11 mouse cellular contexts compared by ENCODE assay signal in the genomic region with DNA sequence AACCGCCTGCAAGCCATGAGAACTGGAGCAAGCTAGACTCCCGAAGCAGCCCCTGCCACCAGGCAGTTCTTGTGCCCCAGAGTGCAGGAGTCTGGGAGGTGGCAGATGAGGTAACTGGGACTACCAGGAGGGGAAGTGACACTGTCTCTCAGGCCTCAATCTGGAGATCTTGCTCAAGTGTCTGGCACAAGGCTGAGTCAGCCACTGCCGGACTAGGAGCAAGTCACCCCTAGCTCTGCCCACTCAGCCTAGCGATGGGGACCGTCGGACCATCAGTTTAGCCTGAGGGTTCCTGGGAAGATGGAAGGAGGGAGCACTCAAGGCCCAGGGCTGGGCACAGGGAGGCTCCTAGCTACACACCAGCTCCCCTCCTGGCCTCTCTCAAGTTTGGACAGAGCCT. TPM values are rescaled to one million over a fixed set of nuclear protein-coding genes. Genes with fewer than 3 reads are reported as not detected.
DNase-seq lines count a peak whose midpoint lies in the region; ATAC-seq lines count a peak whose summit lies in the region.
"Had no signal": no experiment of that assay in that cellular context is flagged by ENCODE, and none has a peak within 500 bp of the region (broad histone marks: within the 10 kb centered on the region; RNA-seq: fewer than 3 reads in every experiment).

No protein-coding gene starts in this region.

- peaks cover 8% of the 10 kb centered on the region for H3K4me1 ChIP-seq in liver, embryonic 12.5 days
- no peaks in the 10 kb centered on the region for H3K4me1 ChIP-seq in liver, embryonic 11.5 days (replicated peaks; ENCODE audit: control insufficient read depth, insufficient read depth, low read length)
- H3K4me1 ChIP-seq in embryonic facial prominence, embryonic 10.5 days: peaks cover 13% of the 10 kb centered on the region
- peaks cover 15% of the 10 kb centered on the region; the same call in 1 of the 2 replicates for H3K4me1 ChIP-seq in limb, embryonic 13.5 days
- H3K4me1 ChIP-seq in kidney, embryonic 14.5 days (ENCODE audit: control insufficient read depth, insufficient read depth, low read length): no peaks in the 10 kb centered on the region

- DNase-seq in liver, embryonic 11.5 days (ENCODE audit: low spot score): no peak
- no peak for DNase-seq in embryonic facial prominence, embryonic 10.5 days (ENCODE audit: low spot score)
- peak; percentile 40 for DNase-seq in retina, postnatal 1 day
- no peak for DNase-seq in cerebellum, adult 9-10 months
- DNase-seq: embryo, embryonic 11 days; heart, postnatal 10 days; kidney, postnatal 10 days; lung, embryonic 14.5 days had no signal

- no peak overlapping the region for H3K4me3 ChIP-seq in liver, embryonic 12.5 days
- H3K4me3 ChIP-seq in liver, embryonic 11.5 days (ENCODE audit: low read depth, low read length): no peak overlapping the region
- no peak overlapping the region for H3K4me3 ChIP-seq in embryonic facial prominence, embryonic 10.5 days
- no peak overlapping the region for H3K4me3 ChIP-seq in limb, embryonic 13.5 days
- no peak overlapping the region for H3K4me3 ChIP-seq in kidney, embryonic 14.5 days (ENCODE audit: low read length)

- peak; percentile 32; the same call in 1 of the 2 replicates for ATAC-seq in liver, embryonic 12.5 days
- ATAC-seq in liver, embryonic 11.5 days (replicated peaks; ENCODE audit: low FRiP score): no peak
- ATAC-seq in limb, embryonic 13.5 days (ENCODE audit: low FRiP score, low read depth): peak; percentile 26; the same call in 1 of the 2 replicates
- no peak for ATAC-seq in kidney, embryonic 14.5 days (ENCODE audit: low FRiP score, low TSS enrichment)

- no peak overlapping the region for H3K27ac ChIP-seq in liver, embryonic 12.5 days
- no peak overlapping the region for H3K27ac ChIP-seq in liver, embryonic 11.5 days (ENCODE audit: low read depth, low read length)
- peak overlapping the region; percentile 25; the same call in 1 of the 2 replicates for H3K27ac ChIP-seq in embryonic facial prominence, embryonic 10.5 days (replicated peaks)
- H3K27ac ChIP-seq in limb, embryonic 13.5 days: no peak overlapping the region
- no peak overlapping the region for H3K27ac ChIP-seq in kidney, embryonic 14.5 days (ENCODE audit: low read depth, low read length)

- WGBS in liver, embryonic 12.5 days (ENCODE audit: insufficient replicate concordance): 53% methylated on average over 6 of the region's 6 CpGs
- WGBS in liver, embryonic 11.5 days: 65% methylated on average over 6 of the region's 6 CpGs
- 72% methylated on average over 6 of the region's 6 CpGs for WGBS in embryonic facial prominence, embryonic 10.5 days
- WGBS in limb, embryonic 13.5 days: 72% methylated on average over 6 of the region's 6 CpGs
- WGBS in kidney, embryonic 14.5 days: 74% methylated on average over 6 of the region's 6 CpGs

- H3K9ac ChIP-seq in liver, embryonic 12.5 days: no peak overlapping the region
- H3K9ac ChIP-seq in liver, embryonic 11.5 days (ENCODE audit: low read depth, low read length): no peak overlapping the region
- peak overlapping the region; percentile 31; the same call in 1 of the 2 replicates for H3K9ac ChIP-seq in limb, embryonic 13.5 days
- H3K9ac ChIP-seq in kidney, embryonic 14.5 days (ENCODE audit: low read depth, low read length): no peak overlapping the region
- H3K9ac ChIP-seq: lung, embryonic 14.5 days had no signal

- H3K4me2 ChIP-seq in liver, embryonic 12.5 days: no peak overlapping the region
- no peak overlapping the region for H3K4me2 ChIP-seq in liver, embryonic 11.5 days
- no peak overlapping the region for H3K4me2 ChIP-seq in limb, embryonic 13.5 days (replicated peaks)
- no peak overlapping the region for H3K4me2 ChIP-seq in kidney, embryonic 14.5 days (replicated peaks; ENCODE audit: low read depth, low read length)
- H3K4me2 ChIP-seq: lung, embryonic 14.5 days had no signal

- 0 out of 2 replicates have a peak, but pooled peaks cover 23% of the 10 kb centered on the region for H3K27me3 ChIP-seq in liver, embryonic 12.5 days (replicated peaks)
- no peaks in the 10 kb centered on the region; the same call in 1 of the 2 replicates for H3K27me3 ChIP-seq in liver, embryonic 11.5 days (replicated peaks; ENCODE audit: control insufficient read depth, insufficient read depth, low read length)
- peaks cover 13% of the 10 kb centered on the region for H3K27me3 ChIP-seq in embryonic facial prominence, embryonic 10.5 days (replicated peaks; ENCODE audit: low read depth, poor library complexity, severe bottlenecking)
- H3K27me3 ChIP-seq in limb, embryonic 13.5 days: no peaks in the 10 kb centered on the region
- no peaks in the 10 kb centered on the region for H3K27me3 ChIP-seq in kidney, embryonic 14.5 days (ENCODE audit: control insufficient read depth, insufficient read depth, low read length)

- no peaks in the 10 kb centered on the region for H3K9me3 ChIP-seq in liver, embryonic 12.5 days (replicated peaks)
- no peaks in the 10 kb centered on the region for H3K9me3 ChIP-seq in liver, embryonic 11.5 days (ENCODE audit: control insufficient read depth, low read length)
- H3K9me3 ChIP-seq in embryonic facial prominence, embryonic 10.5 days: no peaks in the 10 kb centered on the region
- no peaks in the 10 kb centered on the region for H3K9me3 ChIP-seq in limb, embryonic 13.5 days
- H3K9me3 ChIP-seq in kidney, embryonic 14.5 days (ENCODE audit: control insufficient read depth, low read length): no peaks in the 10 kb centered on the region

- H3K36me3 ChIP-seq in liver, embryonic 12.5 days: no peaks in the 10 kb centered on the region
- H3K36me3 ChIP-seq in liver, embryonic 11.5 days (ENCODE audit: control insufficient read depth, insufficient read depth, low read length): no peaks in the 10 kb centered on the region
- no peaks in the 10 kb centered on the region for H3K36me3 ChIP-seq in embryonic facial prominence, embryonic 10.5 days (replicated peaks)
- no peaks in the 10 kb centered on the region for H3K36me3 ChIP-seq in limb, embryonic 13.5 days
- H3K36me3 ChIP-seq in kidney, embryonic 14.5 days (ENCODE audit: control insufficient read depth, insufficient read depth, low read length): no peaks in the 10 kb centered on the region

RNA-seq across cellular contexts. Expression of gene P2ry6, which starts 10.2 kb away (rescaled TPM):
- 3.4 and 3.6 TPM in 2 replicates for polyA plus RNA-seq in liver, embryonic 12.5 days (2016; fragmentation: Nextera tagmentation; extraction: Ambion mirVana)
- 4.1 and 4.3 TPM in 2 replicates for polyA plus RNA-seq in liver, embryonic 11.5 days (2014; fragmentation: Nextera tagmentation; extraction: Ambion mirVana)
- polyA plus RNA-seq in embryonic facial prominence, embryonic 10.5 days (2016; fragmentation: Nextera tagmentation; extraction: Ambion mirVana): 1.8 and 3.0 TPM in 2 replicates
- 4.7 and 5.6 TPM in 2 replicates for polyA plus RNA-seq in limb, embryonic 13.5 days (2015; fragmentation: Nextera tagmentation; extraction: Ambion mirVana)
- polyA plus RNA-seq in kidney, embryonic 14.5 days (2014; fragmentation: Nextera tagmentation; extraction: Ambion mirVana): 3.6 and 4.4 TPM in 2 replicates

RNA-seq across cellular contexts. Expression of gene Arhgef17, which starts 32.3 kb away (rescaled TPM):
- polyA plus RNA-seq in liver, embryonic 12.5 days (2016; fragmentation: Nextera tagmentation; extraction: Ambion mirVana): 1.7 and 2.2 TPM in 2 replicates
- 4.5 and 5.4 TPM in 2 replicates for polyA plus RNA-seq in liver, embryonic 11.5 days (2014; fragmentation: Nextera tagmentation; extraction: Ambion mirVana)
- 9.3 and 9.8 TPM in 2 replicates for polyA plus RNA-seq in embryonic facial prominence, embryonic 10.5 days (2016; fragmentation: Nextera tagmentation; extraction: Ambion mirVana)
- 7.9 and 8.0 TPM in 2 replicates for polyA plus RNA-seq in limb, embryonic 13.5 days (2015; fragmentation: Nextera tagmentation; extraction: Ambion mirVana)
- polyA plus RNA-seq in kidney, embryonic 14.5 days (2014; fragmentation: Nextera tagmentation; extraction: Ambion mirVana): 11.6 and 15.5 TPM in 2 replicates

RNA-seq across cellular contexts. Expression of gene P2ry2, which starts 48.4 kb away (rescaled TPM):
- polyA plus RNA-seq in liver, embryonic 12.5 days (2016; fragmentation: Nextera tagmentation; extraction: Ambion mirVana): 1.2 TPM in 2 replicates
- polyA plus RNA-seq in liver, embryonic 11.5 days (2014; fragmentation: Nextera tagmentation; extraction: Ambion mirVana): 1.6 and 2.2 TPM in 2 replicates
- 0.31 and 0.50 TPM in 2 replicates for polyA plus RNA-seq in embryonic facial prominence, embryonic 10.5 days (2016; fragmentation: Nextera tagmentation; extraction: Ambion mirVana)
- 1.3 and 1.4 TPM in 2 replicates for polyA plus RNA-seq in limb, embryonic 13.5 days (2015; fragmentation: Nextera tagmentation; extraction: Ambion mirVana)
- 0.72 and 0.84 TPM in 2 replicates for polyA plus RNA-seq in kidney, embryonic 14.5 days (2014; fragmentation: Nextera tagmentation; extraction: Ambion mirVana)

Comparison
In these comparisons a context has a peak if more than half of its experiments do, and no peak if none do; other contexts are left out.
1. ATAC-seq: peak in liver, embryonic 12.5 days (single experiment) and limb, embryonic 13.5 days (single experiment); none in liver, embryonic 11.5 days (single experiment) and kidney, embryonic 14.5 days (single experiment).